Mouse (Mus musculus) CH12.LX (cell line): ENCODE data around the gene Aldh4a1. TPM values are rescaled to one million over a fixed set of nuclear protein-coding genes. Genes with fewer than 3 reads are reported as not detected.

ENCODE experiments used
- DNase-seq: peaks from one replicate; pipeline ENCODE4 v3.0.0-alpha.2; 2013; ENCODE audit errors: extremely low read depth
- H3K27ac ChIP-seq: 2 replicates; pipeline ENCODE4 v1.5.1; 2012; ENCODE audit warnings: low read depth, mild to moderate bottlenecking, control low read depth, moderate library complexity; ENCODE audit not compliant: insufficient read depth
- H3K27me3 ChIP-seq: replicated peaks from 2 replicates; pipeline ENCODE3; 2012; ENCODE audit warnings: inconsistent platforms
- H3K36me3 ChIP-seq, 2 experiments: replicated peaks in 1 of 2; 2 replicates each; pipeline versions ENCODE3 to v1.6.1; 2012; ENCODE audit warnings: inconsistent platforms in 1 of 2, low read length in 1 of 2, mild to moderate bottlenecking in 1 of 2, mixed read lengths in 1 of 2, moderate library complexity in 1 of 2; ENCODE audit not compliant: control insufficient read depth in 1 of 2, insufficient read depth in 1 of 2
- H3K4me1 ChIP-seq, 2 experiments: 2 replicates each; pipeline ENCODE4 v1.6.1; 2012; ENCODE audit warnings: inconsistent platforms in 1 of 2, moderate library complexity in 1 of 2; ENCODE audit not compliant: insufficient read depth in 2 of 2, control insufficient read depth in 1 of 2
- H3K4me2 ChIP-seq: 2 replicates; pipeline ENCODE4 v1.6.1; 2012; ENCODE audit warnings: low read depth, mild to moderate bottlenecking, control low read depth; ENCODE audit not compliant: poor library complexity, insufficient read depth, severe bottlenecking
- H3K4me3 ChIP-seq, 3 experiments: fragments of 150-350 bp in 1 of 3; sonication (generic) in 1 of 3; replicated peaks in 1 of 3; 2 replicates each; pipeline versions ENCODE3 to v1.5.1; 2011 to 2012; ENCODE audit warnings: low read depth in 2 of 3, low read length in 2 of 3, mild to moderate bottlenecking in 2 of 3, moderate library complexity in 2 of 3, control low read depth in 1 of 3, improper control_type of control experiment in 1 of 3, inconsistent platforms in 1 of 3, mixed read lengths in 1 of 3; ENCODE audit not compliant: poor library complexity in 1 of 3
- H3K79me2 ChIP-seq: replicated peaks from 2 replicates; pipeline ENCODE4 v1.6.1; 2012; ENCODE audit warnings: mild to moderate bottlenecking, moderate library complexity; ENCODE audit not compliant: control insufficient read depth, poor library complexity, insufficient read depth, severe bottlenecking; ENCODE audit errors: extremely low read depth
- H3K9ac ChIP-seq: 2 replicates; pipeline ENCODE4 v1.6.1; 2012; ENCODE audit warnings: low read depth, mild to moderate bottlenecking, control low read depth, moderate library complexity; ENCODE audit not compliant: insufficient read depth
- H3K9me3 ChIP-seq: replicated peaks from 2 replicates; pipeline ENCODE3; 2012; ENCODE audit warnings: low read length, inconsistent platforms, mixed read lengths
- CHD2 ChIP-seq: IDR thresholded peaks from 2 replicates; pipeline ENCODE4 v1.6.1; 2011; ENCODE audit warnings: low read length, improper control_type of control experiment
- CTCF ChIP-seq, 2 experiments: IDR thresholded peaks in 1 of 2; conservative IDR thresholded peaks in 1 of 2; 2 replicates each; pipeline ENCODE4 v1.5.1; 2011 to 2012; ENCODE audit warnings: low read depth in 2 of 2, low read length in 2 of 2, improper control_type of control experiment in 1 of 2, inconsistent platforms in 1 of 2, mild to moderate bottlenecking in 1 of 2, moderate library complexity in 1 of 2
- E2F4 ChIP-seq: IDR thresholded peaks from 2 replicates; pipeline ENCODE4 v1.6.1; 2011; ENCODE audit warnings: low read depth, low read length, improper control_type of control experiment; ENCODE audit not compliant: insufficient replicate concordance
- ELF1 ChIP-seq: IDR thresholded peaks from 2 replicates; pipeline ENCODE4 v1.6.1; 2014; ENCODE audit warnings: low read depth, mild to moderate bottlenecking, inconsistent platforms, low read length, improper control_type of control experiment
- ETS1 ChIP-seq: conservative IDR thresholded peaks from 2 replicates; pipeline ENCODE4 v1.6.1; 2012; ENCODE audit warnings: low read depth, mild to moderate bottlenecking, inconsistent platforms, low read length, improper control_type of control experiment, moderate library complexity
- HCFC1 ChIP-seq: IDR thresholded peaks from 2 replicates; pipeline ENCODE4 v1.6.1; 2012; ENCODE audit warnings: low read depth, mild to moderate bottlenecking, inconsistent platforms, low read length, improper control_type of control experiment
- JUND ChIP-seq: conservative IDR thresholded peaks from 2 replicates; pipeline ENCODE4 v1.6.1; 2011; ENCODE audit warnings: low read depth, low read length, improper control_type of control experiment
- MAZ ChIP-seq: IDR thresholded peaks from 2 replicates; pipeline ENCODE4 v1.6.1; 2012; ENCODE audit warnings: low read depth, mild to moderate bottlenecking, inconsistent platforms, low read length, improper control_type of control experiment, moderate library complexity
- NELFE ChIP-seq: IDR thresholded peaks from 2 replicates; pipeline ENCODE4 v1.6.1; 2011; ENCODE audit warnings: low read depth, low read length, improper control_type of control experiment
- NRF1 ChIP-seq: IDR thresholded peaks from 2 replicates; pipeline ENCODE4 v1.6.1; 2014; ENCODE audit warnings: low read depth, mild to moderate bottlenecking, inconsistent platforms, low read length, improper control_type of control experiment, moderate library complexity
- POLR2A ChIP-seq: IDR thresholded peaks from 2 replicates; pipeline ENCODE4 v1.6.1; 2011; ENCODE audit warnings: low read depth, mild to moderate bottlenecking, improper control_type of control experiment, low read length
- POLR2AphosphoS2 ChIP-seq: IDR thresholded peaks from 2 replicates; pipeline ENCODE4 v1.6.1; 2011; ENCODE audit warnings: low read depth, low read length, improper control_type of control experiment
- RAD21 ChIP-seq: IDR thresholded peaks from 2 replicates; pipeline ENCODE4 v1.6.1; 2011; ENCODE audit warnings: low read depth, mild to moderate bottlenecking, low read length, improper control_type of control experiment, moderate library complexity
- RCOR1 ChIP-seq: conservative IDR thresholded peaks from 2 replicates; pipeline ENCODE4 v1.6.1; 2012; ENCODE audit warnings: low read depth, mild to moderate bottlenecking, inconsistent platforms, low read length, improper control_type of control experiment
- SIN3A ChIP-seq: IDR thresholded peaks from 2 replicates; pipeline ENCODE4 v1.6.1; 2012; ENCODE audit warnings: low read length, improper control_type of control experiment, inconsistent platforms
- TBP ChIP-seq: conservative IDR thresholded peaks from 2 replicates; pipeline ENCODE4 v1.6.1; 2011; ENCODE audit warnings: low read depth, low read length, improper control_type of control experiment
- TCF12 ChIP-seq: IDR thresholded peaks from 2 replicates; pipeline ENCODE4 v1.6.1; 2014; ENCODE audit warnings: low read depth, mild to moderate bottlenecking, inconsistent platforms, low read length, improper control_type of control experiment
- USF1 ChIP-seq: IDR thresholded peaks from 2 replicates; pipeline ENCODE4 v1.6.1; 2014; ENCODE audit warnings: low read depth, mild to moderate bottlenecking, inconsistent platforms, low read length, improper control_type of control experiment
- ZKSCAN1 ChIP-seq: IDR thresholded peaks from 2 replicates; pipeline ENCODE4 v1.6.1; 2012; ENCODE audit warnings: low read depth, inconsistent platforms, low read length, improper control_type of control experiment, borderline replicate concordance
- ZMIZ1 ChIP-seq: IDR thresholded peaks from 2 replicates; pipeline ENCODE4 v1.6.1; 2012; ENCODE audit warnings: low read depth, mild to moderate bottlenecking, inconsistent platforms, low read length, improper control_type of control experiment
- dilution Hi-C: fragments of 300-500 bp; cut with MboI; formaldehyde crosslinking; loops from 2 replicates; pipeline ENCODE4 v1.14.3; 2020; ENCODE audit warnings: low sequenced_read_pairs; ENCODE audit not compliant: extremely low pct_unique_long_range_greater_than_20kb, extremely low pct_ligation_motif_present
- in situ Hi-C: fragments of 300-500 bp; cut with MboI; formaldehyde crosslinking; loops from 3 replicates; pipeline ENCODE4 v1.14.3; 2019; ENCODE audit warnings: low sequenced_read_pairs, low pct_ligation_motif_present, low pct_unique_long_range_greater_than_20kb, mixed read lengths
- polyA plus RNA-seq: library from polyadenylated mRNA; unstranded; fragments of >175 nt; gene quantifications from 2 replicates; pipeline ENCODE4 v1.2.1, GENCODE M21; 2012; ENCODE audit warnings: low read depth; ENCODE audit not compliant: insufficient read length
- total RNA-seq, 2 experiments: library from RNA; depleted of rRNA; stranded (reverse); fragments of 300-350 nt in 1 of 2; fragments of >200 nt in 1 of 2; gene quantifications; 2 replicates each; pipeline ENCODE4 v1.2.3; 2012 to 2014

Aldh4a1 gene
- total and polyA plus RNA-seq, 3 experiments = 6.5 to 18.0 (median 6.5) TPM

- DNase-seq = no peak
- Histone ChIP-seq H3K4me2 (no peak overlapping the region), H3K9ac (no peak overlapping the region), H3K4me1 (peaks cover 6 to 20% of the 10 kb centered on the region in 2 experiments), H3K27me3 (peaks cover 2% of the 10 kb centered on the region), H3K4me3 (no peak overlapping the region), H3K9me3 (peaks cover 18% of the 10 kb centered on the region), H3K36me3 (no peaks in the 10 kb centered on the region), H3K27ac (no peak overlapping the region), H3K79me2 (no peaks in the 10 kb centered on the region)
- TF ChIP-seq CTCF (conservative IDR thresholded peaks at IDR 0.05 in 1 of 2, IDR thresholded peaks at IDR 0.05 in 1 of 2; ENCODE audit: low read depth in 2 of 2, low read length in 2 of 2) (0 out of 4 replicates have a peak, but pooled peaks of 1 of the 2 experiments have one; percentile 23), JUND (no peak), E2F4 (no peak), RCOR1 (no peak), ZMIZ1 (no peak), ZKSCAN1 (peak; percentile 31), SIN3A (no peak), NRF1 (no peak), RAD21 (peak; percentile 8)
- dilution Hi-C loops (no loop called here), in situ Hi-C loops (loop anchor here (5.0 kb wide), 1 partner anchor 37 kb away; no protein-coding TSS in a partner anchor)
These were observed 8.0 kb upstream of the Aldh4a1 start for GRCm38 (mm10) chr4:139614524-139615260.

- peak; percentile 84 for DNase-seq
- TF ChIP-seq NRF1 (no peak), HCFC1 (peak; percentile 67), POLR2AphosphoS2 (peak; percentile 68), ETS1 (no peak), USF1 (no peak), ZMIZ1 (peak; percentile 92), CHD2 (no peak), POLR2A (peak; percentile 95), TCF12 (peak; percentile 61), MAZ (0 out of 2 replicates have a peak, but pooled peaks have one; percentile 20), NELFE (peak; percentile 88), ELF1 (peak; percentile 86), TBP (peak; percentile 83)
- no peaks in the 10 kb centered on the region for H3K36me3 ChIP-seq
These were observed 6.2 kb upstream of the Aldh4a1 start for GRCm38 (mm10) chr4:139616276-139617000.

More at GRCm38 (mm10) chr4:139616276-139617000, 6.2 kb upstream of the Aldh4a1 start:
- peaks cover 6 to 20% of the 10 kb centered on the region in 2 experiments for H3K4me1 ChIP-seq
- dilution Hi-C loops = no loop called here
- H3K9me3 ChIP-seq = peaks cover 18% of the 10 kb centered on the region
- no peaks in the 10 kb centered on the region for H3K79me2 ChIP-seq
- no peak overlapping the region for H3K27ac ChIP-seq
- peak overlapping the region; percentile 40 to 74 (median 54) for H3K4me3 ChIP-seq
- H3K9ac ChIP-seq = peak overlapping the region; percentile 65
- in situ Hi-C loops = no loop called here
- H3K27me3 ChIP-seq = peaks cover 5% of the 10 kb centered on the region
- H3K4me2 ChIP-seq = peak overlapping the region; percentile 83
